Mouse (Mus musculus) neural tube, embryonic 12.5 days (tissue): ENCODE results near the gene Sapcd2. TPM values are rescaled to one million over a fixed set of nuclear protein-coding genes. Genes with fewer than 3 reads are reported as not detected.
"Not testable (repeated sequence)": the region's sequence is repeated elsewhere in the genome, so short reads cannot be mapped to it uniquely, and the experiment has no call there.

Source experiments
- ATAC-seq: fragments of 200-750 bp; cut with Nextera tagmentation; 2 replicates; pipeline ENCODE4 v1.8.0; 2017; ENCODE audit warnings: low read depth, mild to moderate bottlenecking, moderate TSS enrichment, moderate library complexity; ENCODE audit not compliant: low FRiP score
- H3K27ac ChIP-seq: fragments of 300-500 bp; sonication (generic); 2 replicates; pipeline ENCODE4 v1.5.1; 2016
- H3K27me3 ChIP-seq: fragments of 300-500 bp; sonication (generic); replicated peaks from 2 replicates; pipeline ENCODE4 v1.6.1; 2016; ENCODE audit warnings: mild to moderate bottlenecking
- H3K36me3 ChIP-seq: fragments of 300-500 bp; sonication (generic); 2 replicates; pipeline ENCODE4 v1.6.1; 2016; ENCODE audit warnings: mild to moderate bottlenecking
- H3K4me1 ChIP-seq: fragments of 300-500 bp; sonication (generic); 2 replicates; pipeline ENCODE4 v1.6.1; 2016
- H3K4me2 ChIP-seq: fragments of 300-500 bp; sonication (generic); replicated peaks from 2 replicates; pipeline ENCODE4 v1.6.1; 2016; ENCODE audit warnings: mild to moderate bottlenecking
- H3K4me3 ChIP-seq: fragments of 300-500 bp; sonication (generic); 2 replicates; pipeline ENCODE4 v1.5.1; 2016
- H3K9ac ChIP-seq: fragments of 300-500 bp; sonication (generic); 2 replicates; pipeline ENCODE4 v1.6.1; 2016; ENCODE audit warnings: mild to moderate bottlenecking
- H3K9me3 ChIP-seq: fragments of 300-500 bp; sonication (generic); 2 replicates; pipeline ENCODE4 v1.6.1; 2016; ENCODE audit warnings: mild to moderate bottlenecking
- WGBS: fragments of 180-500 bp; shearing (Covaris S2); methylation state at CpG from one replicate; pipeline ENCODE4 v1.1.7; 2016; 5-methylcytosine and 5-hydroxymethylcytosine counted together
- polyA plus RNA-seq: library from polyadenylated mRNA; unstranded; fragments of >200 nt; fragmentation: Nextera tagmentation; extraction: Ambion mirVana; gene quantifications from 2 replicates; pipeline ENCODE4 v1.2.1, GENCODE M21; 2016

Gene Sapcd2
- polyA plus RNA-seq, 1 experiment from 2014 or later, result 38.1 TPM

DNA sequence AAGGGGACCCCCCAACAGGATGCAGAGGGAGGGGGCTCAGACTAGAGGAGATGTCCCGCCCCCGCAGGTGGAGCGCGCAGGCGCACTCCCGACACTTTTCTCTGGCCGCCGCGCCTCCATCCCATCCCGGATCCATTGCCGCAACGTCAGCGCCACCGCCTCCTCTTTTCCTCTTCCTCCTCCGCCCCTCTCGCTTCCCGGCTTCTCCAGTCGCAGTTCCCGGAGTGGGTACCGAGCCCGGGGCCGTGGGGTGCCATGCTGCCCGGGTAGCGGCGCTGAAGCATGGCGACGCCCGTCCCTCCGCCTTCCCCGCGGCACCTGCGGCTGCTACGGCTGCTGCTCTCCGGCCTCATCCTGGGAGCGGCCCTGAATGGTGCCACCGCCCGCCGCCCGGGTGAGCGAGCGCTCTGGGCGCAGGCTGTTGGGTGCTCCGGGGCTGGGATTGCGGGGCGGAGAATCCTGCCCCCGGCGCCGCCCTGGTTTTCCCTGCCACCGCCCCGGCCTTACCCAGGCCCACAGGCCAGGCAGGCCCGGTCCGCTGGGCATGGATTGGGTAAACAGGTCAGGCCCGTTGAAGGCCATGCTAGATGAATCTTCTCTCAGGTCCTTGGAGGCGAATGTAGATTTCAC, 31.0 kb downstream of the Sapcd2 start:
- H3K9me3 ChIP-seq, result no peaks in the 10 kb centered on the region
- H3K36me3 ChIP-seq, result peaks cover 13% of the 10 kb centered on the region
- peaks cover 29% of the 10 kb centered on the region for H3K4me1 ChIP-seq
- H3K4me2 ChIP-seq, result peak overlapping the region; percentile 76
- ATAC-seq, result peak; percentile 77
- H3K9ac ChIP-seq, result peak overlapping the region; percentile 98
- peak overlapping the region; percentile 89 for H3K4me3 ChIP-seq
- WGBS, result under 1% methylated on average over 54 of the region's 54 CpGs
- peaks cover 33% of the 10 kb centered on the region for H3K27me3 ChIP-seq
- peak overlapping the region; percentile 60 for H3K27ac ChIP-seq

- H3K9ac ChIP-seq, result peak overlapping the region; percentile 98
- H3K27me3 ChIP-seq, result peaks cover 24% of the 10 kb centered on the region
- peaks cover 20% of the 10 kb centered on the region for H3K36me3 ChIP-seq
- H3K4me1 ChIP-seq, result peaks cover 29% of the 10 kb centered on the region
- H3K4me2 ChIP-seq, result peak overlapping the region; percentile 76
- H3K4me3 ChIP-seq, result peak overlapping the region; percentile 89
- no peak overlapping the region for H3K27ac ChIP-seq
- no peaks in the 10 kb centered on the region for H3K9me3 ChIP-seq
- no peak for ATAC-seq
- 82% methylated on average over 4 of the region's 4 CpGs for WGBS
These were observed 31.9 kb downstream of the Sapcd2 start for GRCm38 (mm10) chr2:25403994-25404393.

GRCm38 (mm10) chr2:25408908-25409307, 36.8 kb downstream of the Sapcd2 start:
- no peak overlapping the region for H3K4me3 ChIP-seq
- H3K4me2 ChIP-seq, result no peak overlapping the region
- H3K4me1 ChIP-seq, result peaks cover 14% of the 10 kb centered on the region
- H3K27me3 ChIP-seq, result 0 out of 2 replicates have a peak, but pooled peaks cover 4% of the 10 kb centered on the region
- H3K27ac ChIP-seq, result no peak overlapping the region
- ATAC-seq, result no peak
- H3K9me3 ChIP-seq, result no peaks in the 10 kb centered on the region
- WGBS, result 88% methylated on average over 10 of the region's 10 CpGs
- peaks cover 34% of the 10 kb centered on the region for H3K36me3 ChIP-seq
- H3K9ac ChIP-seq, result no peak overlapping the region

DNA sequence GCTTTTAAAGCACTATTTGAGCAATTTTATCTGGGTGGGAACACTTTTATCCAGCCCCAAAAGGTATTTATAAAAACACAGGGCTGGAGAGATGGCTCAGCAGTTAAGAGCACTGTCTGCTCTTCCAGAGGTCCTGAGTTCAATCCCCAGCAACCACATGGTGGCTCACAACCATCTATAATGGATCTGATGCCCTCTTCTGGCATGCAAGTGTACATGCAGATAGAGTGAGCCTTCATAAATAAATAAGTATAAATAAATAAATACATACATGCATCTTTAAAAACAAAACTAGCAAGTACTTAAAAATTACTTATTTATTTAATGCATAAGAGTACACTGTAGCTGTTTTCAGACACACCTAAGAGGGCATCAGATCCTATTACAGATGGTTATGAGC, 41.3 kb downstream of the Sapcd2 start:
- not testable (repeated sequence) for H3K4me1 ChIP-seq, H3K9me3 ChIP-seq, ATAC-seq, H3K27me3 ChIP-seq, H3K9ac ChIP-seq, H3K4me2 ChIP-seq, H3K4me3 ChIP-seq, H3K27ac ChIP-seq
- peaks cover 20% of the 10 kb centered on the region for H3K36me3 ChIP-seq

DNA sequence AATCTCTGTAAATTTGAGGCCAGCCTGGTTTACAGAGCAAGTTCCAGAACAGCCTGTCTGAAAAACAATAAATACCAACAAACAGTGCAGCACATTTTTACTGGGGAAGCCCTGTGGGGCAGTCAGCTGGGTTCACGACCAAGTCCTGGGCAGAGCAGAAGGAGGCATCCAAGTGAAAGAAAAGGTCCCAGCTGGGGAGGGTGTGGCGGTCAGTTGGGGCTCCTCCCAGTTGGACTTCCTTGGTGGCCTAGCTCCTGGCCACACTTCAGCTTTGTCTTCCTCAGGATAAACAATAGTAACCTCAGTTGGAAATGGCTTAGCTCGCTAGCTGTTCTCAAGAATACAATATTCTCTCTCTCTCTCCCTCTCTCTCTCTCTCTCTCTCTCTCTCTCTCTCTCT, 45.3 kb downstream of the Sapcd2 start:
- 25% methylated on average over 3 of the region's 3 CpGs for WGBS
- ATAC-seq, result no peak
- Histone ChIP-seq H3K4me1 (no peaks in the 10 kb centered on the region), H3K27me3 (no peaks in the 10 kb centered on the region), H3K9me3 (no peaks in the 10 kb centered on the region), H3K9ac (no peak overlapping the region), H3K4me3 (no peak overlapping the region), H3K4me2 (no peak overlapping the region), H3K27ac (no peak overlapping the region), H3K36me3 (no peaks in the 10 kb centered on the region; the same call in 1 of the 2 replicates)

GRCm38 (mm10) chr2:25421896-25422295, 49.8 kb downstream of the Sapcd2 start:
- WGBS, result 16% methylated on average over 3 of the region's 3 CpGs
- Histone ChIP-seq H3K4me3 (no peak overlapping the region), H3K27ac (no peak overlapping the region), H3K27me3 (peaks cover 28% of the 10 kb centered on the region), H3K4me1 (no peaks in the 10 kb centered on the region), H3K36me3 (no peaks in the 10 kb centered on the region), H3K4me2 (no peak overlapping the region), H3K9ac (no peak overlapping the region), H3K9me3 (no peaks in the 10 kb centered on the region)
- ATAC-seq, result peak; percentile 18; the same call in 1 of the 2 replicates

DNA sequence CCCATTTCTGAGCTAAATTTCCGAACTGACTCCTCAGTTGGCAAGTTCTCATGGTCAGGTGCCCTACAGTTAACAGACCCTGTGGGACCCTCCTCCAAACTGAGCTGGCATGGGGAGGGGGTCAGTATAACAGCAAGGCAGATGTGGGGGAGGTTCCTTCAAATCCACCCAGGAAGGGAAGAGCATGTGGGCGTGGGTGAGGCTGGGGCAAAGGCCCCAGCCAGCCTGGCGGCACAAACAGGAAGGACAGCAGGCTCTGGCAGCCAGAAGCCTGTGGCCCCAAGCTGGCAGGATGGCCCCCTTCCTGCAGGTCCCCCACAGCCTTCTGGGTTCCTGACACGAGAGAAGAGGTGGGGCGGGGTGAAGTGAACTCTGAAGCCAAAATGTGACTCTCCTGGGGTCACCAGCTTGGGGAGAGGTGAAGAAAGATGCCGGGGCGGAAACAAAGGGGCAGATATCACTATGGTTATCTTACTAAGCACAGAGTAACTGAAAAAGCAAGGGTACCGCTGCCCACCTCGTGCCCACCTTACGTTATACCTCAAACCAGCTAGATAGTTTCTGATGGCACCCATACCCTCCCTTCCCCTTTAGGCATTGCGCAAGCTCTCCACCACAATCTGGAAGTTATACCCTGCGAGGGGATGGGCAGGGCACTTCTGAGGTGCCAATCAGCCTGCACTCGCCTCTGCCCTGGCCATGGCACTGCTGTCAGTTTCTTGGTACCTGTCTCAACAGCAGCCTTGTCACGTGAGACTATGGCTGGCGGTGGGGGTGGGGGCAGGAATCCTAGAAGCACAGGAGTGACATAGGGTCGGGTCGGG, 50.7 kb downstream of the Sapcd2 start, which contains the start of gene Fut7:
Gene Fut7, plus strand, starts transcription at position 681 of the 824 bp plus-strand sequence.
- Histone ChIP-seq H3K27me3 (peaks cover 28% of the 10 kb centered on the region), H3K9ac (no peak within 1 kb of the TSS), H3K9me3 (no peaks in the 10 kb centered on the region), H3K27ac (no peak within 1 kb of the TSS), H3K4me2 (no peak within 1 kb of the TSS), H3K4me1 (no peaks in the 10 kb centered on the region), H3K4me3 (no peak within 1 kb of the TSS), H3K36me3 (no peaks in the 10 kb centered on the region)
- 73% methylated on average over 17 of the region's 17 CpGs for WGBS
- no peak for ATAC-seq

- WGBS, result 85% methylated on average over 1 of the region's 1 CpGs
- Histone ChIP-seq H3K9ac (no peak overlapping the region), H3K4me1 (no peaks in the 10 kb centered on the region), H3K9me3 (no peaks in the 10 kb centered on the region), H3K4me3 (no peak overlapping the region), H3K27me3 (peaks cover 28% of the 10 kb centered on the region), H3K27ac (no peak overlapping the region), H3K4me2 (no peak overlapping the region), H3K36me3 (no peaks in the 10 kb centered on the region)
- no peak for ATAC-seq
These were observed 51.5 kb downstream of the Sapcd2 start for GRCm38 (mm10) chr2:25423626-25424025.

GRCm38 (mm10) chr2:25425481-25425880, 53.4 kb downstream of the Sapcd2 start:
- 48% methylated on average over 27 of the region's 27 CpGs for WGBS
- Histone ChIP-seq H3K27ac (no peak overlapping the region), H3K4me3 (no peak overlapping the region), H3K4me1 (peaks cover 16% of the 10 kb centered on the region), H3K9me3 (no peaks in the 10 kb centered on the region), H3K4me2 (no peak overlapping the region), H3K9ac (no peak overlapping the region), H3K36me3 (no peaks in the 10 kb centered on the region), H3K27me3 (peaks cover 30% of the 10 kb centered on the region)
- no peak for ATAC-seq

DNA sequence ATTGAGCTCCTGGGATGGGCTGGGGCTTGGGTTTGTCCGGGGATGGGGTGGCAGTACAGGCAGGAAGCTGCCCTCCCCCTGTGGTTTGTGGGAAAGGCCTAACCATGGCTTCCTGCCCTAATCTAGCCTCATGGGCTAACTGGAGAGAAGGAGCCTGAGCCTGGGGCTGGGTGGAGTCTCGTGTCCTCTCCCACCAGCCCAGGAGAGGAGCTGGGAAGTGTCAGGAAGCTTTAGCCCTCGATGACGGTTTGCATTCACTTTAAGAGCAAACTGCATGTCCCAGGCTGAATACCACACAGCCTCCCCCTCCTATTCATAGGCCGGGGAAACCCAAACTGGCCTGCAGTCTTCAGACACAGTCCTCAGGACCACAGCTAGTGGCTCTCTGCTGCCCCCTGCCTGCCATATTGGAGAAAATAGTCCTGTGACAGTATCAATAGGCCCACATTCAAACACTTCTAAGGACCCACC, 54.6 kb downstream of the Sapcd2 start:
- no peak overlapping the region for H3K4me3 ChIP-seq
- WGBS, result 30% methylated on average over 5 of the region's 5 CpGs
- H3K9ac ChIP-seq, result no peak overlapping the region; the same call in 1 of the 2 replicates
- no peak for ATAC-seq
- H3K27ac ChIP-seq, result no peak overlapping the region
- peaks cover 22% of the 10 kb centered on the region for H3K4me1 ChIP-seq
- H3K27me3 ChIP-seq, result peaks cover 33% of the 10 kb centered on the region
- H3K9me3 ChIP-seq, result no peaks in the 10 kb centered on the region
- H3K36me3 ChIP-seq, result no peaks in the 10 kb centered on the region
- H3K4me2 ChIP-seq, result no peak overlapping the region

DNA sequence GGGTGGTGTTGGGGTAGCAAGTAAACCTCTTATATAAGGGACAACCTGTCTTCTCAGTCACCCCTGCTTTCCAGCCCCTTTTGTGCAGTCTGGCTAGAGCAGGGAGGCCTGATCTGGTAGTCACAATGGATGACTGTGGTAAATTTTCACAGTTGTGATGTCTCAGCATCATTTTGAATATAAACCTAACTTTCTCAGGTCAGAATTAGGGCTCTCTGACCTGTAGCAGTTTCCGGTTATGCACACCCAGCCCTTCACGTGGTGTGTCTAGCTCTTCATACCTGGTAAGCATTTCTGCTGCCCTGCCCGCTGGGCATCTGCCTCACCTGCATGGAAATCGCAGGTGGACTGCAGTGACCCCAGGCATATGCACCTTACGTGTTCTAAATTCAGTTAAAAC, 55.1 kb downstream of the Sapcd2 start:
- H3K36me3 ChIP-seq, result peaks cover 3% of the 10 kb centered on the region; the same call in 1 of the 2 replicates
- no peak overlapping the region for H3K4me2 ChIP-seq
- no peaks in the 10 kb centered on the region for H3K9me3 ChIP-seq
- no peak overlapping the region for H3K4me3 ChIP-seq
- WGBS, result 88% methylated on average over 5 of the region's 5 CpGs
- no peak for ATAC-seq
- no peak overlapping the region for H3K27ac ChIP-seq
- peaks cover 33% of the 10 kb centered on the region for H3K27me3 ChIP-seq
- H3K4me1 ChIP-seq, result peaks cover 22% of the 10 kb centered on the region
- no peak overlapping the region for H3K9ac ChIP-seq
